Mouse (Mus musculus) stomach, postnatal 0 days (tissue): ENCODE results near the gene Cyb5d1.

Experiments
- CTCF ChIP-seq: IDR thresholded peaks from 2 replicates; pipeline ENCODE4 v1.5.1; 2016; ENCODE audit warnings: antibody characterized with exemption, low read depth, mild to moderate bottlenecking, moderate library complexity
- EP300 ChIP-seq: optimal IDR thresholded peaks from 2 replicates; pipeline ENCODE3; 2016; ENCODE audit warnings: antibody characterized with exemption

DNA sequence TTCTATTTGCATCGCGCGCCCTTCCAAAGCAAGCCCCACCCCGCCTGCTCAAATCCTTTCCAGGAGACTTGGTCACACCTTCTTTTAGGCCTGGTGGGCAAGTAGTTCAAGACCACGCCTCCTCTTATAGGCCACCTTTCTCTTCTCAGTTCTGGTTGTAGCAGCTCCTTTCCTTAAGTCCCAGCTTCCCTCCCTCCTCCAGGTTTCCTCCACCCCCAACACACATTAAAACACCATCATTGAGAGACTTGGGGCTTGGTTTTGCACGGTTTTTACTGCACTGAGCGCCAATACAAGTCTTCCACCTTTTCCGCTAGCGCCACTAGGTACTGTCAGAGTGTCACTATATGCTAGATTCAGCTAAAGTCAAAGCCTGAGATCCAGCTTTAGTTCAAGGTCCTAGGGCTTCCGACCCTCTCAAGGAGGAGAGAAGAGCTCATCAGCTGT lies 25.1 kb upstream of the Cyb5d1 start:
- no peak for TF ChIP-seq CTCF
- TF ChIP-seq EP300, result no peak
